Mouse (Mus musculus) embryonic facial prominence, embryonic 13.5 days (tissue): Measurements from ENCODE around the gene Rtn1. TPM values are rescaled to one million over a fixed set of nuclear protein-coding genes. Genes with fewer than 3 reads are reported as not detected.

Source experiments
- ATAC-seq: fragments of 200-750 bp; cut with Nextera tagmentation; 2 replicates; pipeline ENCODE4 v1.8.0; 2017; ENCODE audit warnings: low read depth; ENCODE audit not compliant: insufficient number of reproducible peaks, insufficient read depth, low FRiP score, low TSS enrichment
- H3K27ac ChIP-seq: fragments of 300-500 bp; sonication (generic); 2 replicates; pipeline ENCODE4 v1.5.1; 2015; ENCODE audit warnings: moderate library complexity, mild to moderate bottlenecking, inconsistent platforms
- H3K27me3 ChIP-seq: fragments of 300-500 bp; sonication (generic); 2 replicates; pipeline ENCODE4 v1.6.1; 2015; ENCODE audit warnings: mild to moderate bottlenecking, inconsistent platforms
- H3K36me3 ChIP-seq: fragments of 300-500 bp; sonication (generic); 2 replicates; pipeline ENCODE4 v1.6.1; 2015; ENCODE audit warnings: mild to moderate bottlenecking, inconsistent platforms
- H3K4me1 ChIP-seq: fragments of 300-500 bp; sonication (generic); 2 replicates; pipeline ENCODE4 v1.6.1; 2015; ENCODE audit warnings: inconsistent platforms
- H3K4me2 ChIP-seq: fragments of 300-500 bp; sonication (generic); 2 replicates; pipeline ENCODE4 v1.6.1; 2015; ENCODE audit warnings: moderate library complexity, mild to moderate bottlenecking, inconsistent platforms
- H3K4me3 ChIP-seq: fragments of 300-500 bp; sonication (generic); 2 replicates; pipeline ENCODE4 v1.5.1; 2015; ENCODE audit warnings: mild to moderate bottlenecking, inconsistent platforms
- H3K9ac ChIP-seq: fragments of 300-500 bp; sonication (generic); 2 replicates; pipeline ENCODE4 v1.6.1; 2015; ENCODE audit warnings: mild to moderate bottlenecking, inconsistent platforms
- H3K9me3 ChIP-seq: fragments of 300-500 bp; sonication (generic); 2 replicates; pipeline ENCODE4 v1.6.1; 2016; ENCODE audit warnings: inconsistent platforms
- WGBS: fragments of 180-500 bp; shearing (Covaris S2); methylation state at CpG from one replicate; pipeline ENCODE4 v1.1.7; 2015; ENCODE audit warnings: mixed read lengths; 5-methylcytosine and 5-hydroxymethylcytosine counted together
- polyA plus RNA-seq: library from polyadenylated mRNA; unstranded; fragments of >200 nt; fragmentation: Nextera tagmentation; extraction: Ambion mirVana; gene quantifications from 2 replicates; pipeline ENCODE4 v1.2.1, GENCODE M21; 2015

Rtn1 gene
- polyA plus RNA-seq, 1 experiment from 2014 or later, result 43.8 TPM

- Histone ChIP-seq H3K4me1 (peaks cover 11% of the 10 kb centered on the region), H3K4me3 (no peak overlapping the region), H3K27ac (no peak overlapping the region), H3K36me3 (no peaks in the 10 kb centered on the region), H3K4me2 (no peak overlapping the region), H3K27me3 (no peaks in the 10 kb centered on the region), H3K9ac (no peak overlapping the region), H3K9me3 (no peaks in the 10 kb centered on the region)
- 71% methylated on average over 5 of the region's 5 CpGs for WGBS
- ATAC-seq, result no peak
These were observed 38.8 kb downstream of the Rtn1 start for GRCm38 (mm10) chr12:72370081-72370480.

- no peak overlapping the region for H3K9ac ChIP-seq
- no peak for ATAC-seq
- no peak overlapping the region for H3K4me3 ChIP-seq
- no peaks in the 10 kb centered on the region for H3K27me3 ChIP-seq
- WGBS, result 54% methylated on average over 3 of the region's 3 CpGs
- H3K4me1 ChIP-seq, result no peaks in the 10 kb centered on the region; the same call in 1 of the 2 replicates
- no peak overlapping the region for H3K27ac ChIP-seq
- no peaks in the 10 kb centered on the region for H3K36me3 ChIP-seq
- no peak overlapping the region for H3K4me2 ChIP-seq
- H3K9me3 ChIP-seq, result no peaks in the 10 kb centered on the region
These were observed 42.1 kb downstream of the Rtn1 start for GRCm38 (mm10) chr12:72366763-72367162.

- Histone ChIP-seq H3K4me3 (no peak overlapping the region), H3K4me1 (no peaks in the 10 kb centered on the region; the same call in 1 of the 2 replicates), H3K4me2 (no peak overlapping the region), H3K9me3 (no peaks in the 10 kb centered on the region), H3K27me3 (no peaks in the 10 kb centered on the region), H3K36me3 (no peaks in the 10 kb centered on the region), H3K27ac (no peak overlapping the region), H3K9ac (no peak overlapping the region)
- no peak for ATAC-seq
- 75% methylated on average over 2 of the region's 2 CpGs for WGBS
These were observed 42.8 kb downstream of the Rtn1 start for GRCm38 (mm10) chr12:72366104-72366437.

GRCm38 (mm10) chr12:72365231-72366103 is 43.4 kb downstream of the Rtn1 start:
- Histone ChIP-seq H3K27ac (no peak overlapping the region), H3K4me2 (no peak overlapping the region), H3K9ac (no peak overlapping the region), H3K9me3 (no peaks in the 10 kb centered on the region), H3K36me3 (no peaks in the 10 kb centered on the region), H3K4me1 (peaks cover 4% of the 10 kb centered on the region), H3K4me3 (no peak overlapping the region), H3K27me3 (no peaks in the 10 kb centered on the region)
- no peak for ATAC-seq
- 76% methylated on average over 12 of the region's 12 CpGs for WGBS

- Histone ChIP-seq H3K4me2 (no peak overlapping the region), H3K4me1 (peaks cover 7% of the 10 kb centered on the region), H3K27ac (no peak overlapping the region), H3K27me3 (no peaks in the 10 kb centered on the region), H3K9me3 (no peaks in the 10 kb centered on the region), H3K9ac (no peak overlapping the region), H3K36me3 (no peaks in the 10 kb centered on the region), H3K4me3 (no peak overlapping the region)
- WGBS, result 87% methylated on average over 5 of the region's 5 CpGs
- ATAC-seq, result no peak
These were observed 44.3 kb downstream of the Rtn1 start for GRCm38 (mm10) chr12:72364543-72364942.

GRCm38 (mm10) chr12:72361701-72362354 is 47.0 kb downstream of the Rtn1 start:
- Histone ChIP-seq H3K27ac (no peak overlapping the region), H3K36me3 (no peaks in the 10 kb centered on the region), H3K4me1 (peaks cover 7% of the 10 kb centered on the region), H3K27me3 (no peaks in the 10 kb centered on the region), H3K9me3 (no peaks in the 10 kb centered on the region), H3K9ac (no peak overlapping the region), H3K4me3 (no peak overlapping the region), H3K4me2 (no peak overlapping the region)
- 62% methylated on average over 9 of the region's 9 CpGs for WGBS
- ATAC-seq, result no peak

GRCm38 (mm10) chr12:72360926-72361615 is 47.8 kb downstream of the Rtn1 start:
- Histone ChIP-seq H3K27ac (no peak overlapping the region), H3K36me3 (no peaks in the 10 kb centered on the region), H3K9me3 (no peaks in the 10 kb centered on the region), H3K4me3 (no peak overlapping the region), H3K4me2 (no peak overlapping the region), H3K9ac (no peak overlapping the region), H3K27me3 (no peaks in the 10 kb centered on the region), H3K4me1 (peaks cover 7% of the 10 kb centered on the region)
- no peak for ATAC-seq
- 52% methylated on average over 5 of the region's 5 CpGs for WGBS

- Histone ChIP-seq H3K4me3 (no peak overlapping the region), H3K36me3 (no peaks in the 10 kb centered on the region), H3K4me1 (peaks cover 7% of the 10 kb centered on the region), H3K9me3 (no peaks in the 10 kb centered on the region), H3K4me2 (no peak overlapping the region), H3K27me3 (no peaks in the 10 kb centered on the region), H3K27ac (no peak overlapping the region), H3K9ac (no peak overlapping the region)
- WGBS, result 47% methylated on average over 3 of the region's 3 CpGs
- ATAC-seq, result no peak
These were observed 49.0 kb downstream of the Rtn1 start for GRCm38 (mm10) chr12:72359903-72360302.

GRCm38 (mm10) chr12:72357667-72358420 is 51.0 kb downstream of the Rtn1 start:
- Histone ChIP-seq H3K36me3 (no peaks in the 10 kb centered on the region), H3K9ac (no peak overlapping the region), H3K4me2 (no peak overlapping the region), H3K27me3 (no peaks in the 10 kb centered on the region), H3K4me3 (no peak overlapping the region), H3K9me3 (no peaks in the 10 kb centered on the region), H3K27ac (no peak overlapping the region), H3K4me1 (peaks cover 7% of the 10 kb centered on the region)
- 35% methylated on average over 11 of the region's 11 CpGs for WGBS
- no peak for ATAC-seq

GRCm38 (mm10) chr12:72354241-72354640 is 54.6 kb downstream of the Rtn1 start:
- H3K27ac ChIP-seq, result no peak overlapping the region
- H3K36me3 ChIP-seq, result no peaks in the 10 kb centered on the region
- WGBS, result 89% methylated on average over 1 of the region's 1 CpGs
- no peak for ATAC-seq
- no peaks in the 10 kb centered on the region for H3K4me1 ChIP-seq
- no peaks in the 10 kb centered on the region for H3K27me3 ChIP-seq
- H3K4me2 ChIP-seq, result no peak overlapping the region
- H3K4me3 ChIP-seq, result no peak overlapping the region
- H3K9ac ChIP-seq, result no peak overlapping the region
- no peaks in the 10 kb centered on the region for H3K9me3 ChIP-seq

- Histone ChIP-seq H3K4me1 (no peaks in the 10 kb centered on the region), H3K27me3 (no peaks in the 10 kb centered on the region), H3K27ac (no peak overlapping the region), H3K9me3 (no peaks in the 10 kb centered on the region), H3K9ac (no peak overlapping the region), H3K4me2 (no peak overlapping the region), H3K4me3 (no peak overlapping the region), H3K36me3 (no peaks in the 10 kb centered on the region)
- 64% methylated on average over 1 of the region's 1 CpGs for WGBS
- ATAC-seq, result no peak
These were observed 55.3 kb downstream of the Rtn1 start for GRCm38 (mm10) chr12:72353506-72353905.
